Mouse (Mus musculus) hindbrain, postnatal 0 days (tissue): ENCODE measurements at regions not wholly inside any gene's neighbourhood (a gene's known extent, or its start where the extent isn't known, plus 50 kb on each side); places are given as distances from the start of the nearest gene placed in this dataset.

Source experiments
- ATAC-seq: fragments of 200-750 bp; cut with Nextera tagmentation; 2 replicates; pipeline ENCODE4 v1.8.0; 2017; ENCODE audit warnings: mild to moderate bottlenecking, moderate TSS enrichment, moderate library complexity
- DNase-seq: peaks from one replicate; pipeline ENCODE4 v3.0.0-alpha.2; 2015; ENCODE audit warnings: low spot score
- H3K27ac ChIP-seq: fragments of 300-500 bp; sonication (generic); 2 replicates; pipeline ENCODE4 v1.5.1; 2014; ENCODE audit warnings: mild to moderate bottlenecking
- H3K27me3 ChIP-seq: fragments of 300-500 bp; sonication (generic); 2 replicates; pipeline ENCODE4 v1.6.1; 2014; ENCODE audit warnings: low read length, mixed read lengths; ENCODE audit not compliant: insufficient read depth
- H3K36me3 ChIP-seq: fragments of 300-500 bp; sonication (generic); 2 replicates; pipeline ENCODE4 v1.6.1; 2014; ENCODE audit warnings: low read length, mixed read lengths; ENCODE audit not compliant: insufficient read depth
- H3K4me1 ChIP-seq: fragments of 300-500 bp; sonication (generic); 2 replicates; pipeline ENCODE4 v1.6.1; 2014; ENCODE audit warnings: antibody characterized with exemption, low read length, mixed read lengths; ENCODE audit not compliant: insufficient read depth
- H3K4me2 ChIP-seq: fragments of 300-500 bp; sonication (generic); 2 replicates; pipeline ENCODE4 v1.6.1; 2014; ENCODE audit warnings: low read depth, mild to moderate bottlenecking, low read length, moderate library complexity, mixed read lengths
- H3K4me3 ChIP-seq: fragments of 300-500 bp; sonication (generic); 2 replicates; pipeline ENCODE4 v1.5.1; 2014; ENCODE audit warnings: low read length
- H3K9ac ChIP-seq: fragments of 300-500 bp; sonication (generic); replicated peaks from 2 replicates; pipeline ENCODE4 v1.6.1; 2014; ENCODE audit warnings: mild to moderate bottlenecking, low read length, moderate library complexity, mixed read lengths
- H3K9me3 ChIP-seq: fragments of 300-500 bp; sonication (generic); 2 replicates; pipeline ENCODE4 v1.6.1; 2016; ENCODE audit warnings: low read length, mixed read lengths
- CTCF ChIP-seq: IDR thresholded peaks from 2 replicates; pipeline ENCODE4 v1.5.1; 2016; ENCODE audit warnings: antibody characterized with exemption, control low read depth, low read depth
- WGBS: fragments of 180-500 bp; shearing (Covaris S2); extraction: QIAGEN DNeasy Blood & Tissue Kit; methylation state at CpG from one replicate; pipeline ENCODE4 v1.1.7; 2014; 5-methylcytosine and 5-hydroxymethylcytosine counted together

GRCm38 (mm10) chr10:117519670-117520535, 109.4 kb upstream of the Cpm start:
- H3K9ac ChIP-seq: no peak overlapping the region
- ATAC-seq (no peak), DNase-seq (no peak)
- H3K4me3 ChIP-seq: no peak overlapping the region
- H3K27me3 ChIP-seq: no peaks in the 10 kb centered on the region
- H3K36me3 ChIP-seq: no peaks in the 10 kb centered on the region
- TF ChIP-seq CTCF: no peak
- no peaks in the 10 kb centered on the region for H3K9me3 ChIP-seq
- no peaks in the 10 kb centered on the region for H3K4me1 ChIP-seq
- WGBS: 35% methylated on average over 8 of the region's 8 CpGs
- no peak overlapping the region for H3K4me2 ChIP-seq
- H3K27ac ChIP-seq: no peak overlapping the region

GRCm38 (mm10) chr10:117518793-117519669, 110.3 kb upstream of the Cpm start:
- Histone ChIP-seq H3K36me3 (no peaks in the 10 kb centered on the region), H3K4me1 (no peaks in the 10 kb centered on the region), H3K4me2 (no peak overlapping the region), H3K9me3 (no peaks in the 10 kb centered on the region), H3K27me3 (no peaks in the 10 kb centered on the region), H3K27ac (no peak overlapping the region), H3K9ac (no peak overlapping the region), H3K4me3 (no peak overlapping the region)
- TF ChIP-seq CTCF: no peak
- no peak for ATAC-seq
- no peak for DNase-seq
- WGBS: 65% methylated on average over 15 of the region's 15 CpGs

GRCm38 (mm10) chr10:117517800-117518770, 111.2 kb upstream of the Cpm start:
- no peaks in the 10 kb centered on the region for H3K4me1 ChIP-seq
- H3K4me2 ChIP-seq: no peak overlapping the region
- H3K9ac ChIP-seq: no peak overlapping the region
- no peak overlapping the region for H3K4me3 ChIP-seq
- no peaks in the 10 kb centered on the region for H3K36me3 ChIP-seq
- H3K27me3 ChIP-seq: no peaks in the 10 kb centered on the region
- DNase-seq: no peak
- H3K27ac ChIP-seq: no peak overlapping the region
- ATAC-seq: no peak
- no peaks in the 10 kb centered on the region for H3K9me3 ChIP-seq
- no peak for TF ChIP-seq CTCF
- WGBS: 49% methylated on average over 14 of the region's 14 CpGs

- no peak for TF ChIP-seq CTCF
- Histone ChIP-seq H3K27me3 (no peaks in the 10 kb centered on the region), H3K27ac (no peak overlapping the region), H3K9ac (no peak overlapping the region), H3K4me2 (no peak overlapping the region), H3K4me3 (no peak overlapping the region), H3K9me3 (no peaks in the 10 kb centered on the region), H3K36me3 (no peaks in the 10 kb centered on the region), H3K4me1 (no peaks in the 10 kb centered on the region)
- 60% methylated on average over 11 of the region's 11 CpGs for WGBS
- no peak for DNase-seq
- ATAC-seq: no peak
Measured at GRCm38 (mm10) chr10:117517071-117517714, 112.1 kb upstream of the Cpm start.

- Histone ChIP-seq H3K27me3 (no peaks in the 10 kb centered on the region), H3K4me1 (no peaks in the 10 kb centered on the region), H3K36me3 (no peaks in the 10 kb centered on the region), H3K9me3 (no peaks in the 10 kb centered on the region), H3K27ac (no peak overlapping the region), H3K4me2 (no peak overlapping the region), H3K9ac (no peak overlapping the region), H3K4me3 (no peak overlapping the region)
- no peak for TF ChIP-seq CTCF
- no peak for DNase-seq
- WGBS: 89% methylated on average over 8 of the region's 8 CpGs
- no peak for ATAC-seq
Measured at GRCm38 (mm10) chr10:117516510-117516909, 112.8 kb upstream of the Cpm start.
